Mouse (Mus musculus) cerebellum, postnatal 14 days (tissue): ENCODE data around the gene Ppt1.
"Not testable (repeated sequence)": the region's sequence is repeated elsewhere in the genome, so short reads cannot be mapped to it uniquely, and the experiment has no call there.

ENCODE experiments used
- DNase-seq, 2 experiments: peaks; one replicate each; pipeline ENCODE4 v3.0.0; 2021; ENCODE audit warnings: mixed read lengths in 2 of 2

Gene Ppt1

DNA sequence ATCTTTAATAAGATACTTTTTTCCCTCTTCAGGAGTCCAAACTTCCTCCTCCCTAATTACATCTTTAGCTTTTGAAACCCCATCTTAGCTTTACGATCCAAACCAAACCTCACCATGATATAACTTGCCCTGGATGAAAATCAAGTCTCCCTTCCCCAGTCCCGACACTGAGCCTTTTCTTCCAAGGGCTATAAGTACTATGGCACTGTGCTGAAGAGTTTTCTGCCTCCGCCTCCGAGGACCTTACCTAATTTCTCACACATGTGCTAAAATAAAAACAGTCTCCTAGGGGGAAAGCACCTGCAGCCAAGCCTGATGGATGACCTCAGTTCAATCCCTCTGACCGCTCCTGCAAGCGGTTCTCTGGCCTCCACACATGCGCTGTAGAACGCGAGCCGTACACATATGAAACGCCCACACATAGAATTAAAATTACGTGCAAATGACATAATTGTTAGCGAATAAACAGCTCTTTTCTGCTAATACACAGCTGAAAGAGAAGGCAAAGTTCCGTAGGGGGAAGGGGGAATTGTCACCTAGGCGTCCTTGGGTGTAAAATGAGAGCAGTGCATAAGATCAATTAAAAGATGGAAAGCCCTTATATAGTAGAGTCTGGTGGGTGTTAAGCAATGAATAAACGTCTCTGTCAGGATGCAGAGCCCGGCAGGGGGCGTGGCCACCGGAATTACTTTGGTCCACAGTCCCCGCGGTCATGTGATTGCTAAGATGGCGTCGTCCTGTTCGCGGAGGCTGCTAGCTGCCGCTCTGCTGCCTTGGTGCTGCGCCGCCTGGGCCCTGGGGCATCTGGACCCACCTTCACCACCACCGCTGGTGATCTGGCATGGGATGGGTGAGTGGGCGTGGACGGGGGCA, at the start of gene Ppt1:
Gene Ppt1 (plus strand): TSS at position 713 of the 873 bp plus-strand sequence.
- DNase-seq, result peak; percentile 93 to 94

DNA sequence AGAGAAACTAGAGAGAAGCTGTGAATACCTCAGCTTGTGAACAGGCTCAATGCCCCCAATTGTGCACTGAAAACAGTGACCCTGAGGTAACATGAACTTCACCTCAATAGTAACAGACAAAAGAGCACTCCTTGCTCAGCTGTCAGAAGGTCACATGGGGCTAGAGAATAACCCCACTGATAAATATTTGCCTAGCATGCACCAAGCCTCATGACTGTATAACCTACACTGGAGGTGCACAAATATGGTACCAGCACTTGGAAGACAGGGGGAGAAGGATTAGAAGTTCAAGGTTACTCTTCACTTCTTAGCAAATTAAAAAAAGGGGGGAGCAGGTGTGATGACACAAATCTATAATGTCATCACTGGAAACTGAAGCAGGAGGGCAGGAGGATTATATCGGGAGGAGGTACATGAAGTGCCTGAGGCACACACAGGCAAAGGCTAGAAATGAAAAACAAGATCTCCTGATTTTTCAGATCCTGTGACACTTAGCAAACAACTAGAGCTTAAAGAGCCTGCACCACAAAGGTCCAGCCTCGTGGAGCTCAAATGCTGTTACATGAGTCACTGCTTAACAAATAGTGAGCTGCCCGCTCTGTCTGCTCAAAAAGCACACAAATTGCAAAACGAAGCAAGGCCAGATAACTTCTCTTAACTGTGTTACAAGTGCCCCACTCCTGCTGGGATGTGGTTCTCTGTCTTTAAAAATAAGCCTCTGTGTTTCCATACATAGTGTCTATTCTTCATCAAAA, 46.5 kb upstream of the Ppt1 start:
- DNase-seq, result no peak

DNA sequence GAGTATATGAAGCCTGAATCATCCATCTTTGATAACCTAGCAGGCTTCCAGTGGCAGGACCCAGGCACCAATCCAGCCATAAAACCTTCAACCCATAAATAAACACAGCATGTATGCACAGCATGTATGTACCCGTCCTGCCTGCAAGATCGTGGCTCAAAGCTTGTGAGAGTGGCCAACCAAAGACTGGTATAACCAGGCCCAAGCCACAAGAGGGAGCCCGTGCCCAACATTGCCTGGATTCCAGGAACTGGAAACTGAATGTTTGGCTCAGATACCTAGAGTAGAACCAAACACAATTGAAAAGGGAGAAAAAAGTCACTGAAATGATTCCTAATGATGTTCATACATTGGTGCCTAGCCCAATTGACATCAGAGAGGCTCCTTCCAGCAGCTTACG, 27.9 kb upstream of the Ppt1 start:
- DNase-seq, result peak; percentile 79 to 85

DNA sequence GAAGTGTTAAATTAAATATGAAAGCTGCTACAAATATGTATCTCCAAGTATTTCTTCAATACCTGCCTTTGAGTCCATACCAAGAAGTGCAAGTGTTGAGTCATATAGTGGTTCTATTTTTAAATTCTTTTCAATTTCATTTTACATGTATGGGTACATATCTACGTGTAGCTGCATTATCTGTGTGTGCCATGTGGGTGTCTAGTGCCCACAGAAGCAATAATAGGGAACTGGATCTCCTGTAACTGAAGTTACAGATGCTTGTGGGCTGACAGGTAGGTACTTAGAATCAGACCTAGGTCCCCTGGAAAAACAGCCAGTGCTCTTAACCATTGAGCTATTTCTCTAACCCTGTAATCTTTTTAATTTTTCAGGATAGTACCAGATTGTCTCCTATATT, 24.9 kb upstream of the Ppt1 start:
- no peak for DNase-seq

- DNase-seq, result no peak
Measured at GRCm38 (mm10) chr4:122811824-122812223, 24.2 kb upstream of the Ppt1 start.

DNA sequence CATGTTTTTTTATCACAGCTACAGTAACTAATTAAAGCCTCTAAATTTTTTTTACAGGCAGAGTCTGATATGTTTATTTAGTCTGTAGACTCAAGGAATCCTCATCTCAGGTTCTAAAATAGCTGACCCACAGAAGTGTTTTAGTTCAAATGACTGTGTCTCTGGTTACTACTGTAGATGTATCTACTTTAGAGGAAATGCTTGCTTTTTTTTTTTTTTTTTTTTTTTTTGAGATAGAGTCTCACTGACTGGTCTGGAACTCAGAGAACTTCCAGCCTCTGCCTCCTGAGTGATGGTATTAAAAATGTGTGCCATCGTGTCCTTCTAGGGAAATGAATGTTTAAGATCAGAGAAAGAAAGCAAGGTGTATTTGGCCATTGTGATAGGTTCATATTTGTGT, 19.8 kb upstream of the Ppt1 start:
- no peak for DNase-seq

DNA sequence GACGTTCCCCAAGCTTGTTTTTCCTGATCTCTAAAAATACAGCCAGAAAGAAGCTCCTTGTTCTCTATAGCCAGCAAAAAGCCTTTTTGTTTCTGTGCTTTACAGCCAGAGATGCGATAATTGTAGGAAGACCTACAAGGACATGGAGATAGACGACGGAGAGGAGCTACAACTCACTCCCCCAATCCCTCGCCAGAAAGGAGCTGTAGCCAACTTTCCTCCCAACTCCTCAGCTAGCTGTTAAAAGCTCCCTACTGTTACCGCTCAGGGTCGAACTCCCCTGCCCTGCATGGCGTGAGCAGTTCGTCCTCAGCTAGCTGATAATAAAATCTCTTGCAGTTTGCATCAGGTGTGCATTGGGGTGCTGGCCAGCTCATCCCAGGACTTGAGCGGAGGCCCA, 15.1 kb upstream of the Ppt1 start:
- DNase-seq, result not testable (repeated sequence)

GRCm38 (mm10) chr4:122827651-122828050, 8.4 kb upstream of the Ppt1 start:
- no peak for DNase-seq

DNA sequence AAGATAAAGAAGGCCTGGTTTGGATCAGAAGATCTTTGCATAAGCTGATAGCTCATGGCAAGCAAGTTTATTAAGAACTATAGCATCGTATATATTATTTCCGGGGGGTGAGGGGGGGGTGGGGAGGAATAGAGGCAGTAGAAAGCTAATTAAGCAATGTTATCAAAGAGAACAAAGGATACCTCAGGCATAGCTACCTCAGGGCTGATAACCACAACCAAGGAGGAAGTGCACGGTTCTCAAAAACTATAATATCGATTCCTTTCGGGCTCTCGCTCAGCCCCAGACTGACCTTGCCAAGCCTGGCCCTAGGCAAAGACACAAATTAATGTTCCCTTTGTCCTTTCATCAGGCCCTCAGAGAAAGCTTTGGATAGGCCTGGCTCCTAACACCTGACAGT, 6.7 kb upstream of the Ppt1 start:
- no peak for DNase-seq

DNA sequence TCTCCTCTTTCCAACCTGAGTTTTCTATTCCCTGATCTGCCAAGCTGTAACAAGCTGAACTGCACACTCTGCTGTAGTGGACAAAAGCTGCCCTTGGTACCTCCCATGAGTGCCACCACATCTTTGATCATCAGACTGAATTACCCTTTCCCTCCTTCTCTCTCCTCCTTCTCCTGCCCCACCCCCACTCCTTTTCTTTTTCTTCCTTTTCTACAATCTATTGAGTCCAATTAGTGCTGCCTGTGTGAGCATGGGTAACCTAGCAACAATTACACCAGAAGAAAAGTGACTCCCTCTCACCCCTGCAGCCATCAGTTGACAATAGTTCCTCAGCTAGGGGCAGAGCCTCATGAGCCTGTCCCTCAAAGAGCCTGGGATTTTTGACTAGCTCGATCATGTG, 4.2 kb upstream of the Ppt1 start:
- no peak for DNase-seq

- DNase-seq, result no peak
Measured at GRCm38 (mm10) chr4:122836403-122836775, 347 bp downstream of the Ppt1 start.

- DNase-seq, result no peak
Measured at GRCm38 (mm10) chr4:122837180-122837730, 1.2 kb downstream of the Ppt1 start.

DNA sequence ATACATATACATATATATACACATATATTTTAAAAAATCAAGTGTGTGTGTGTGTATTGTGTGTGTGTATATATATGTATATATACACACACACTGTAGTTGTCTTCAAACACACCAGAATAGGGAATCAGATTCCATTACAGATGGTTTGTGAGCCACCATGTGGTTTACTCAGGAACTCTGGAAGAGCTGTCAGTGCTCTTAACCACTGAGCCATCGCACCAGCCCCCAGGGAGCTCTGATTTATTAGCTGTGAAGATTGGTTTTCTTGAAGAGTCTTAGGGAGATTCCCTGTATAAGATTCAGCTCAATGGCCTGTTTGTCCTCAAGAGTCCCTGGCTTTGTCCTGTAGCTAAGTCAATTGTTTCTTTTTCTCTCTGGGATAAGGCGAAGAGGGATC, 2.0 kb downstream of the Ppt1 start:
- no peak for DNase-seq

- no peak for DNase-seq
Measured at GRCm38 (mm10) chr4:122838416-122838815, 2.4 kb downstream of the Ppt1 start.

GRCm38 (mm10) chr4:122848150-122848621, 12.1 kb downstream of the Ppt1 start:
- DNase-seq, result no peak

DNA sequence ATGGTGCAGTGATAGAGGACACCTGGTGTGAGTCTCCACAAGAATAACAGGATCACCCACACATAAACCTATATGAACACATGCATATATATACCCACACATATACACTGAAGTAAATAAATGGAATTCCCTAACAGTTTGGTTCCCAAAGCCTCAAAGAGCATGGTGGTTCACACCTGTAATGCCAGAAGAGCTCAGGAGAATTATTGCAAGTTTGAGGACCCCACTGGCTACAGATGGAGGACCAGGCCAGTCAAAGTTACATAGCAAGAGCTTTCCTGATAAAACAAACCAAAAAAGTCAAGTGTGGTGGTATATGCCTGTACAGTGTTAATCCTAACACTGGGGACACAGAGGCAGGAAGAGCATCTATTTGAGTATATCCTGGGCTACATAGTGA, 15.5 kb downstream of the Ppt1 start:
- no peak for DNase-seq

- no peak for DNase-seq
Measured at GRCm38 (mm10) chr4:122853691-122854090, 17.6 kb downstream of the Ppt1 start.

- no peak for DNase-seq
Measured at GRCm38 (mm10) chr4:122854770-122855169, 18.7 kb downstream of the Ppt1 start.

DNA sequence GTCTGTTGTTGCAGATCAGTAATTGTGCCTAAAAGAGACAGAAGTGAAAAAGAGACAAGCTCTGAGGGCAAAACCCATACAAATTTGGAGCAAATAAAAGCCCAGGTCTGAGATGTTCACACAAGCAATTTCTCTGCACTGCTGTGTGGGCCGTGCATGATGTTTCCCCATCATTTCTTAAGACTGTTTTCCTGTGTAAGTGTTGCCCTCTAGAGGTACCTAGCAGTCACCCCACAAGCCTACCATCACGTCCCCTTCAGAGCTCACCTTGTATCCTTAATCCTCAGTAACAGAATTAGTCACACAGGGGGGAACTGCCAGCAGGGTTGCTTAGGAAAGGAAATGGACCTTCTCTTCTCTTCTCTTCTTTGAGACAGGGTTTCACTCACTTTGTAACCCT, 21.9 kb downstream of the Ppt1 start:
- no peak for DNase-seq

DNA sequence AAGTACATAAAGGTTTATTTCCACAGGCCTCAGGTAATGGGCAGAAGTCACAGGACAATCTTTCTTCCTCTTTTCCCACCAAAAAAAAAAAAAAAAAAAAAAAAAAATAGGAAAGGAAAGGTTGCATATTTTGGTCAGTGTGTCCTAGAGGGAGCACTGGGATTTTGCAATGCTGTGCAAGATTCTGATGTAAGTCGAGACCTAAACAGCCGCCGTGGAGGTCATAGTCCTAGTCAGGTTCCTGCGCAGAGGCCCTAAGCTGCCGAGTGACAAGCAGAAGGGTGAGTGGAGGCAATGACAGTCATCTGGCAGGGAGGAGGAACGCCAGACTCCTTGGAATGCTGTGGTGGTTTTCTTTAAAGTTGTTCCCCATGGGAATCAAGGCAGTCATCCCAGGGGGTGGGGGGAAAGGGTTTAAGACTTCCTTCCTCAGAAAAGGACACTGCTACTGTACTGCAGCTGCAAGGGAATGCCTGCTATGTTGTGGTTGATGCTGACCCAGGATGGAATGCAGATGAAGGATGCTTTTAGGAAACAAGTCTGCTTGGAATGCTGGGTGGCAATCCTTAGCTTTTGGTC, 23.1 kb downstream of the Ppt1 start:
- DNase-seq, result no peak

GRCm38 (mm10) chr4:122861836-122862235, 25.8 kb downstream of the Ppt1 start:
- DNase-seq, result no peak

- DNase-seq, result no peak
Measured at GRCm38 (mm10) chr4:122868041-122868440, 32.0 kb downstream of the Ppt1 start.

DNA sequence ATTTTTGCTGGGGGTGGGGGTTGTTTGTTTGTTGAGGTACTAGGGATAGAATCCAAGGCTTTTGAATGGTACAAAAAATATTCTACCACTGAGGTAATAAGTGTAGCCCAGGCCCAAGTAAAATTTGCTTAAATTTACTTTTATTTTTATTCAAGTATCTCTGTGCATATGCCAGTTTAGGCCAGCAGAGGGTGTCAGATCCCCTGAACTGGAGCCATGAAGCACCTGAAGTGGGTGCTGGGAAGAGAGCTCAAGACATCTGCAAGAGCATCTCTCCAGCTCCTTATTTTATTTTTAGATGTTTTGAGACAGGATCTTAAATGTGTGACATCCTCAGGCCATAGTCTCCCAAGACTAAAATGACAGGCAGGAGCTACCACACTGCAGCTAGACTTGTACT, 34.0 kb downstream of the Ppt1 start:
- peak; percentile 28 to 50 for DNase-seq
